Mouse (Mus musculus) kidney, embryonic 16.5 days (tissue): ENCODE results near the gene Cbx1. TPM values are rescaled to one million over a fixed set of nuclear protein-coding genes. Genes with fewer than 3 reads are reported as not detected.

Experiments
- microRNA counts: library from miRNA; unstranded; fragments of <30 nt; microRNA quantifications from one replicate; lab custom pipeline; 2016
- microRNA-seq: library from miRNA; unstranded; fragments of <30 nt; microRNA quantifications from one replicate; pipeline ENCODE4, GENCODE M21; 2016
- polyA plus RNA-seq: library from polyadenylated mRNA; unstranded; fragments of >200 nt; fragmentation: Nextera tagmentation; extraction: Ambion mirVana; gene quantifications from 2 replicates; pipeline ENCODE4 v1.2.1, GENCODE M21; 2015

The Cbx1 gene
- polyA plus RNA-seq, 1 experiment from 2014 or later = 109 TPM

MicroRNA genes within 50 kb of the gene (microRNA counts, 519-probe panel; counts per million panel counts)
- microRNA mmu-miR-152 (lab: Ali Mortazavi, UCI) = 4,353 counts per million, percentile 92 among the panel's probes with 10 or more counts

Small RNA genes lying within 50 kb of the gene (microRNA-seq; reads per million reads assigned to microRNA genes)
- 161 reads per million, percentile 61 among the genes with 10 or more reads in this experiment for gene Mir152

Other genes with a start within 250 kb of the Cbx1 start
- 20.1 and 21.8 TPM in 2 replicates for gene Snx11, start 11.6 kb upstream of the Cbx1 start, polyA plus RNA-seq
- 93.9 and 96.8 TPM in 2 replicates for gene Nfe2l1, start 40.8 kb downstream of the Cbx1 start, polyA plus RNA-seq
- 115 and 117 TPM in 2 replicates for gene Copz2, start 60.7 kb downstream of the Cbx1 start, polyA plus RNA-seq
- gene Cdk5rap3, start 127.4 kb downstream of the Cbx1 start, polyA plus RNA-seq = 83.7 and 88.3 TPM in 2 replicates
- 52.5 and 55.8 TPM in 2 replicates for gene Prr15l, start 139.0 kb downstream of the Cbx1 start, polyA plus RNA-seq
- gene Pnpo, start 154.9 kb downstream of the Cbx1 start, polyA plus RNA-seq = 38.0 TPM in 2 replicates
- gene Sp2, start 193.8 kb downstream of the Cbx1 start, polyA plus RNA-seq = 21.2 and 25.1 TPM in 2 replicates
- 1.6 and 2.0 TPM in 2 replicates for gene Sp6, start 224.3 kb downstream of the Cbx1 start, polyA plus RNA-seq
- 45.7 and 50.9 TPM in 2 replicates for gene Scrn2, start 240.8 kb downstream of the Cbx1 start, polyA plus RNA-seq